Mouse (Mus musculus): ENCODE results near the gene Ogfod2. TPM values are rescaled to one million over a fixed set of nuclear protein-coding genes. Genes with fewer than 3 reads are reported as not detected.

Ogfod2 gene
- polyA plus RNA-seq, 1 experiment from 2014 or later: 25.7 TPM

- no peak for ATAC-seq (ENCODE audit: low FRiP score)
These were observed 51.3 kb downstream of the Ogfod2 start for GRCm38 (mm10) chr5:124163445-124163844.

More at GRCm38 (mm10) chr5:124163445-124163844, 51.3 kb downstream of the Ogfod2 start:
- no peaks in the 10 kb centered on the region for H3K9me3 ChIP-seq (replicated peaks)
- peaks cover 59% of the 10 kb centered on the region for H3K4me1 ChIP-seq
- no peaks in the 10 kb centered on the region for H3K27me3 ChIP-seq
- H3K9ac ChIP-seq: no peak overlapping the region
- no peaks in the 10 kb centered on the region for H3K36me3 ChIP-seq
- H3K4me2 ChIP-seq (replicated peaks): no peak overlapping the region
- H3K27ac ChIP-seq: no peak overlapping the region
- no peak overlapping the region for H3K4me3 ChIP-seq
- WGBS: 82% methylated on average over 11 of the region's 11 CpGs

Other genes with a start within 250 kb of the Ogfod2 start
- gene Hcar2, start 246.8 kb upstream of the Ogfod2 start, polyA plus RNA-seq (2016; fragmentation: Nextera tagmentation; extraction: Ambion mirVana): not detected in 2 replicates
- gene Hcar1, start 232.3 kb upstream of the Ogfod2 start, polyA plus RNA-seq (2016; fragmentation: Nextera tagmentation; extraction: Ambion mirVana): 0.18 and 0.50 TPM in 2 replicates
- gene Denr, start 205.1 kb upstream of the Ogfod2 start, polyA plus RNA-seq (2016; fragmentation: Nextera tagmentation; extraction: Ambion mirVana): 153 and 180 TPM in 2 replicates
- gene Gm43518, start 184.9 kb upstream of the Ogfod2 start, polyA plus RNA-seq (2016; fragmentation: Nextera tagmentation; extraction: Ambion mirVana): 3.4 and 4.0 TPM in 2 replicates
- gene Ccdc62, start 181.6 kb upstream of the Ogfod2 start, polyA plus RNA-seq (2016; fragmentation: Nextera tagmentation; extraction: Ambion mirVana): 5.3 and 7.4 TPM in 2 replicates
- 14.4 and 20.4 TPM in 2 replicates for gene Hip1r, start 138.7 kb upstream of the Ogfod2 start, polyA plus RNA-seq (2016; fragmentation: Nextera tagmentation; extraction: Ambion mirVana)
- gene Vps37b, start 80.0 kb upstream of the Ogfod2 start, polyA plus RNA-seq (2016; fragmentation: Nextera tagmentation; extraction: Ambion mirVana): 70.8 and 78.6 TPM in 2 replicates
- 3.7 and 3.8 TPM in 2 replicates for gene Abcb9, start 16.5 kb upstream of the Ogfod2 start, polyA plus RNA-seq (2016; fragmentation: Nextera tagmentation; extraction: Ambion mirVana)
- gene Arl6ip4, start 3.8 kb downstream of the Ogfod2 start, polyA plus RNA-seq (2016; fragmentation: Nextera tagmentation; extraction: Ambion mirVana): 86.4 and 88.8 TPM in 2 replicates
- 6.9 and 7.0 TPM in 2 replicates for gene Pitpnm2, start 137.5 kb downstream of the Ogfod2 start, polyA plus RNA-seq (2016; fragmentation: Nextera tagmentation; extraction: Ambion mirVana)
- gene Mphosph9, start 215.7 kb downstream of the Ogfod2 start, polyA plus RNA-seq (2016; fragmentation: Nextera tagmentation; extraction: Ambion mirVana): 17.5 and 18.6 TPM in 2 replicates
- gene 2810006K23Rik, start 215.8 kb downstream of the Ogfod2 start, polyA plus RNA-seq (2016; fragmentation: Nextera tagmentation; extraction: Ambion mirVana): 16.6 and 20.0 TPM in 2 replicates